Mouse (Mus musculus): ENCODE results near the gene F13a1.

GRCm38 (mm10) chr13:37045005-37045404 is 5.0 kb downstream of the F13a1 start:
- TF ChIP-seq POLR2A (IDR thresholded peaks at IDR 0.05; ENCODE audit: borderline replicate concordance, control insufficient read depth, low read depth, low read length) (no peak), CTCF (IDR thresholded peaks at IDR 0.05; ENCODE audit: control insufficient read depth, insufficient read depth, low read length) (peak; percentile 37; the same call in 1 of the 2 replicates)
